Mouse (Mus musculus): Measurements from ENCODE around the gene Rpl9-ps1.

- TF ChIP-seq CTCF (conservative IDR thresholded peaks at IDR 0.05; ENCODE audit: insufficient read depth, insufficient read length, low read depth, low read length) (no peak), POLR2A (IDR thresholded peaks at IDR 0.05; ENCODE audit: low read depth, low read length) (no peak)
Observed at GRCm38 (mm10) chr11:83640141-83640540, 5.3 kb downstream of the Rpl9-ps1 start.

Data from kidney, adult 2 months (tissue).